Mouse (Mus musculus) midbrain, embryonic 10.5 days (tissue): ENCODE measurements at regions not wholly inside any gene's neighbourhood (a gene's known extent, or its start where the extent isn't known, plus 50 kb on each side); places are given as distances from the start of the nearest gene placed in this dataset.
"Not testable (repeated sequence)": the region's sequence is repeated elsewhere in the genome, so short reads cannot be mapped to it uniquely, and the experiment has no call there.

Experiments
- DNase-seq: peaks from one replicate; pipeline ENCODE4 v3.0.0-alpha.2; 2017; ENCODE audit warnings: low spot score
- H3K27ac ChIP-seq: fragments of 300-500 bp; sonication (generic); replicated peaks from 2 replicates; pipeline ENCODE4 v1.5.1; 2016; ENCODE audit warnings: mild to moderate bottlenecking
- H3K27me3 ChIP-seq: fragments of 300-500 bp; sonication (generic); 2 replicates; pipeline ENCODE4 v1.6.1; 2016; ENCODE audit warnings: low read depth, mild to moderate bottlenecking; ENCODE audit not compliant: poor library complexity, severe bottlenecking
- H3K36me3 ChIP-seq: fragments of 300-500 bp; sonication (generic); 2 replicates; pipeline ENCODE4 v1.6.1; 2016; ENCODE audit warnings: mild to moderate bottlenecking, moderate library complexity
- H3K4me1 ChIP-seq: fragments of 300-500 bp; sonication (generic); 2 replicates; pipeline ENCODE4 v1.6.1; 2016
- H3K4me3 ChIP-seq: fragments of 300-500 bp; sonication (generic); 2 replicates; pipeline ENCODE4 v1.5.1; 2016; ENCODE audit warnings: mild to moderate bottlenecking, moderate library complexity
- H3K9me3 ChIP-seq: fragments of 300-500 bp; sonication (generic); replicated peaks from 2 replicates; pipeline ENCODE4 v1.6.1; 2016; ENCODE audit warnings: mild to moderate bottlenecking
- WGBS: fragments of 180-500 bp; shearing (Covaris S2); methylation state at CpG from one replicate; pipeline ENCODE4 v1.1.7; 2016; 5-methylcytosine and 5-hydroxymethylcytosine counted together

GRCm38 (mm10) chrX:105655591-105655990 lies 108.5 kb upstream of the Fgf16 start:
- WGBS: 86% methylated on average over 2 of the region's 2 CpGs
- peaks cover 15% of the 10 kb centered on the region; the same call in 1 of the 2 replicates for H3K27me3 ChIP-seq
- H3K4me1 ChIP-seq, H3K27ac ChIP-seq, H3K36me3 ChIP-seq, H3K4me3 ChIP-seq, H3K9me3 ChIP-seq, DNase-seq: not testable (repeated sequence)

- H3K4me3 ChIP-seq: no peak overlapping the region
- H3K9me3 ChIP-seq: no peaks in the 10 kb centered on the region
- DNase-seq: no peak
- H3K4me1 ChIP-seq: no peaks in the 10 kb centered on the region
- no peaks in the 10 kb centered on the region for H3K36me3 ChIP-seq
- no peak overlapping the region for H3K27ac ChIP-seq
- 87% methylated on average over 2 of the region's 2 CpGs for WGBS
- H3K27me3 ChIP-seq: peaks cover 81% of the 10 kb centered on the region
Measured at GRCm38 (mm10) chrX:105670531-105670930, 93.5 kb upstream of the Fgf16 start.

- Histone ChIP-seq H3K9me3 (no peaks in the 10 kb centered on the region), H3K4me1 (no peaks in the 10 kb centered on the region), H3K36me3 (no peaks in the 10 kb centered on the region), H3K27ac (no peak overlapping the region), H3K27me3 (peaks cover 81% of the 10 kb centered on the region), H3K4me3 (no peak overlapping the region)
- WGBS: 80% methylated on average over 4 of the region's 4 CpGs
- DNase-seq: no peak
Measured at GRCm38 (mm10) chrX:105671247-105671646, 92.8 kb upstream of the Fgf16 start.

- no peak for DNase-seq
- Histone ChIP-seq H3K27ac (no peak overlapping the region), H3K9me3 (no peaks in the 10 kb centered on the region), H3K27me3 (peaks cover 65% of the 10 kb centered on the region), H3K4me1 (no peaks in the 10 kb centered on the region), H3K36me3 (no peaks in the 10 kb centered on the region), H3K4me3 (no peak overlapping the region)
- 77% methylated on average over 3 of the region's 3 CpGs for WGBS
Measured at GRCm38 (mm10) chrX:105674860-105675259, 89.2 kb upstream of the Fgf16 start.

GRCm38 (mm10) chrX:105683678-105684077 lies 80.4 kb upstream of the Fgf16 start:
- Histone ChIP-seq H3K4me1 (no peaks in the 10 kb centered on the region), H3K4me3 (no peak overlapping the region), H3K27me3 (peaks cover 55% of the 10 kb centered on the region), H3K36me3 (no peaks in the 10 kb centered on the region), H3K9me3 (no peaks in the 10 kb centered on the region), H3K27ac (no peak overlapping the region)
- WGBS: 82% methylated on average over 8 of the region's 8 CpGs
- DNase-seq: no peak

- DNase-seq: no peak
- Histone ChIP-seq H3K27ac (no peak overlapping the region), H3K9me3 (no peaks in the 10 kb centered on the region), H3K36me3 (no peaks in the 10 kb centered on the region), H3K4me3 (no peak overlapping the region), H3K4me1 (no peaks in the 10 kb centered on the region), H3K27me3 (peaks cover 47% of the 10 kb centered on the region)
- WGBS: 72% methylated on average over 4 of the region's 4 CpGs
Measured at GRCm38 (mm10) chrX:105684433-105684832, 79.6 kb upstream of the Fgf16 start.

- Histone ChIP-seq H3K27ac (no peak overlapping the region), H3K36me3 (no peaks in the 10 kb centered on the region), H3K9me3 (no peaks in the 10 kb centered on the region), H3K4me3 (no peak overlapping the region), H3K4me1 (no peaks in the 10 kb centered on the region), H3K27me3 (peaks cover 83% of the 10 kb centered on the region)
- 71% methylated on average over 5 of the region's 5 CpGs for WGBS
- DNase-seq: no peak
Measured at GRCm38 (mm10) chrX:105710676-105711241, 53.3 kb upstream of the Fgf16 start.
